Mouse (Mus musculus): ENCODE measurements at regions not wholly inside any gene's neighbourhood (a gene's known extent, or its start where the extent isn't known, plus 50 kb on each side); places are given as distances from the start of the nearest gene placed in this dataset.

DNA sequence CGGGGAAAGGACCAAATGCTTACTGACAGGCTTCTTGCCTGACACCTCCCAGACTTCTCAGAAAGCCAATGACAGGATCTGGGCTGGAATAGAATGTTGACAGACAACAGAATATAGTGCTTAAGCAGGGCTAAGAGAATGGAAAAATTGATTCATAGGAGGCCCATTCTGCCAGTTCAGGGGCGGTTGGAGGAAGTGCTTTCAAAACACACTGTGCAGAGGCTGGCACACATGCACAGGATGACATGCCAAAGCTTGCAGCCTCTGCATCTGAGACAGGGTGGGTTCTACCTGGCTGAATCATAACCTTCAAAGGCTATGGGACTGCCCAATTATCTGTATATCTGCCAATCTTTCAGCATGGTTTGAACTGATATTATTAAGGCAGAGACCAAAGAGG is 75.5 kb upstream of the Palmd start:
- Histone ChIP-seq H3K27me3 (ENCODE audit: control insufficient read depth, insufficient read depth, low read length) (no peaks in the 10 kb centered on the region), H3K4me2 (ENCODE audit: low read depth, severe bottlenecking) (no peak overlapping the region), H3K9me3 (ENCODE audit: control insufficient read depth, low read length) (no peaks in the 10 kb centered on the region), H3K4me3 (ENCODE audit: low read depth, low read length) (no peak overlapping the region), H3K9ac (ENCODE audit: low read length) (no peak overlapping the region), H3K36me3 (ENCODE audit: control insufficient read depth, insufficient read depth, low read length) (no peaks in the 10 kb centered on the region), H3K27ac (replicated peaks; ENCODE audit: low read depth, low read length) (no peak overlapping the region), H3K4me1 (ENCODE audit: control insufficient read depth, insufficient read depth, low read length) (no peaks in the 10 kb centered on the region)
- ATAC-seq (ENCODE audit: insufficient number of reproducible peaks, low FRiP score, low TSS enrichment, low read depth) (no peak), DNase-seq (ENCODE audit: low spot score) (no peak)
- 80% methylated on average over 2 of the region's 2 CpGs for WGBS

GRCm38 (mm10) chr3:117038928-117039300 is 70.1 kb upstream of the Palmd start:
- WGBS = 80% methylated on average over 1 of the region's 1 CpGs
- no peak overlapping the region for H3K9ac ChIP-seq (ENCODE audit: low read length)
- no peak overlapping the region for H3K4me3 ChIP-seq (ENCODE audit: low read depth, low read length)
- ATAC-seq (ENCODE audit: insufficient number of reproducible peaks, low FRiP score, low TSS enrichment, low read depth) (no peak), DNase-seq (ENCODE audit: low spot score) (no peak)
- H3K36me3 ChIP-seq (ENCODE audit: control insufficient read depth, insufficient read depth, low read length) = no peaks in the 10 kb centered on the region
- H3K4me1 ChIP-seq (ENCODE audit: control insufficient read depth, insufficient read depth, low read length) = no peaks in the 10 kb centered on the region
- H3K27ac ChIP-seq (replicated peaks; ENCODE audit: low read depth, low read length) = no peak overlapping the region
- H3K27me3 ChIP-seq (ENCODE audit: control insufficient read depth, insufficient read depth, low read length) = no peaks in the 10 kb centered on the region
- no peak overlapping the region for H3K4me2 ChIP-seq (ENCODE audit: low read depth, severe bottlenecking)
- H3K9me3 ChIP-seq (ENCODE audit: control insufficient read depth, low read length) = no peaks in the 10 kb centered on the region

GRCm38 (mm10) chr3:117038280-117038927 is 69.6 kb upstream of the Palmd start:
- Histone ChIP-seq H3K27me3 (ENCODE audit: control insufficient read depth, insufficient read depth, low read length) (no peaks in the 10 kb centered on the region), H3K9ac (ENCODE audit: low read length) (no peak overlapping the region), H3K36me3 (ENCODE audit: control insufficient read depth, insufficient read depth, low read length) (no peaks in the 10 kb centered on the region), H3K27ac (replicated peaks; ENCODE audit: low read depth, low read length) (no peak overlapping the region), H3K4me2 (ENCODE audit: low read depth, severe bottlenecking) (no peak overlapping the region), H3K4me1 (ENCODE audit: control insufficient read depth, insufficient read depth, low read length) (no peaks in the 10 kb centered on the region), H3K9me3 (ENCODE audit: control insufficient read depth, low read length) (no peaks in the 10 kb centered on the region), H3K4me3 (ENCODE audit: low read depth, low read length) (no peak overlapping the region)
- DNase-seq (ENCODE audit: low spot score) (no peak), ATAC-seq (ENCODE audit: insufficient number of reproducible peaks, low FRiP score, low TSS enrichment, low read depth) (no peak)
- 80% methylated on average over 4 of the region's 4 CpGs for WGBS

Data from limb, embryonic 11.5 days (tissue).